Mouse (Mus musculus): ENCODE measurements around the gene Ntrk3. TPM values are rescaled to one million over a fixed set of nuclear protein-coding genes. Genes with fewer than 3 reads are reported as not detected.

Gene Ntrk3
- polyA plus RNA-seq, 1 experiment: 6.1 TPM

- no peak overlapping the region for H3K4me3 ChIP-seq (replicated peaks; ENCODE audit: extremely low read depth, low read depth, low read length)
- 60% methylated on average over 1 of the region's 1 CpGs for WGBS
- DNase-seq: no peak
- TF ChIP-seq CTCF (IDR thresholded peaks at IDR 0.05; ENCODE audit: insufficient read depth, low read length): no peak
- TF ChIP-seq POLR2A (IDR thresholded peaks at IDR 0.05; ENCODE audit: borderline replicate concordance, extremely low read depth, low read depth, low read length): no peak
- no peaks in the 10 kb centered on the region for H3K4me1 ChIP-seq (ENCODE audit: control insufficient read depth, insufficient read depth, low read length)
These were observed 145.6 kb downstream of the Ntrk3 start for GRCm38 (mm10) chr7:78592172-78592571.

DNA sequence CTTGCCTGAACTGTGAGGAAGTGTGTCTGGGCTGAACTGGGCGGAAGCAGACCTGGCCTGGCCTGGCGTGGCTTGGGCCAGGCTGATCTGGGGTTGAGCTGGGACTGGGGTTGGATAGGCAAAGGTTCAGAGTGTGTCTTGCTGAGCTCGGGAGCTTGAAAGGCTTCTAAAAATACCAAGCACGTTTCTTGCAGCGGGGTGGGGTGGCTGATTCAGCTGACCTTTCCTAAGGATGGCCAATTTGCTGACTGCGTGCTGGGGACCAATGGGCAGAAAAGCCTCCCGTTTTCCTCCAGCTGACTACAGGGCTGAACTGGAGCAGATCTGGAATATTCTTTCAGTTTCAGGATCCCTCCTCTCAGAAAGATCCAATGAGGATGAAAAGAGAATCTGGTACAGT, 148.0 kb downstream of the Ntrk3 start:
- 62% methylated on average over 7 of the region's 7 CpGs for WGBS
- no peak for DNase-seq
- no peak overlapping the region for H3K4me3 ChIP-seq (replicated peaks; ENCODE audit: extremely low read depth, low read depth, low read length)
- TF ChIP-seq POLR2A (IDR thresholded peaks at IDR 0.05; ENCODE audit: borderline replicate concordance, extremely low read depth, low read depth, low read length) (no peak), CTCF (IDR thresholded peaks at IDR 0.05; ENCODE audit: insufficient read depth, low read length) (no peak)
- no peaks in the 10 kb centered on the region for H3K4me1 ChIP-seq (ENCODE audit: control insufficient read depth, insufficient read depth, low read length)

GRCm38 (mm10) chr7:78586800-78587199, 151.0 kb downstream of the Ntrk3 start:
- 21% methylated on average over 3 of the region's 3 CpGs for WGBS
- TF ChIP-seq CTCF (IDR thresholded peaks at IDR 0.05; ENCODE audit: insufficient read depth, low read length) (no peak), POLR2A (IDR thresholded peaks at IDR 0.05; ENCODE audit: borderline replicate concordance, extremely low read depth, low read depth, low read length) (no peak)
- H3K4me1 ChIP-seq (ENCODE audit: control insufficient read depth, insufficient read depth, low read length): no peaks in the 10 kb centered on the region
- H3K4me3 ChIP-seq (replicated peaks; ENCODE audit: extremely low read depth, low read depth, low read length): no peak overlapping the region
- no peak for DNase-seq

DNA sequence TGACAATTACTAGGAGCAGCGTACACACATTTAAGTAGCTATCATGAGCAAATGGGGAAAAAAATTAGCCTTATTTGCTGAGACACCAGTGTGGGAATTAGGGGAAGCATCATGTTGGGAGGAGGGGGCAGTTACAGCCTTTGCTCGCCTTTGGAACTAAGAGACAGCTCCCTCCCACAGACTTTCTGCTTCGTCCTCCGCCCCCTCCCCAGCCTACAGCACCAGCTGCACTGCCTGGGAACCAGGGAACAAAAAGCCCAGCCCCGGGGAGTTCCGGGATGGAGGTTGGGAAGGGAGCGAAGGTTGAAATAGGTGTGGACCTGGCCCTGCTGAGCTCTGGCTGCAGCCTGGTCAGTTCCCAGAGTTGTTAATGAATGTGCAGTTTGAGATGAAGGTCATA, 151.9 kb downstream of the Ntrk3 start:
- WGBS: 53% methylated on average over 7 of the region's 7 CpGs

DNA sequence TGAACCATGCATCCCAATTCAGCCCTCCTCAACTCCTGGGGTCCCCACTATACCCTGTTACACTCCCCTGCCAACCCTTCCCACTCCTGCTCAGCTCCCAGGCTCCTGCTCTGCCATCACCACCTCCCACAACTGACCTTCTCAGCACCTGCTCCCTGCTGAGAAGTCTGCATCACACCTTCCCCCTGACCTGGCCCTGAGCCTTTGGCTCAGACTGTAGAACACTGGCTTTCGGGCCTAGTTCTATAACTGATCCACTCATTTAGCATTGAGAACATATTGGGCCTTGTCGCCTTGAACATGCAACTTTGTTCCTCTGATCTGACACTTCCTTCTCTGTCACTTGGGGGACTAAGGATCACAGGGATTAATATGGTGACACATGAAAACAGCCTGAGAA, 152.9 kb downstream of the Ntrk3 start:
- Histone ChIP-seq H3K4me1 (ENCODE audit: control insufficient read depth, insufficient read depth, low read length) (no peaks in the 10 kb centered on the region), H3K4me3 (replicated peaks; ENCODE audit: extremely low read depth, low read depth, low read length) (no peak overlapping the region)
- no peak for DNase-seq
- TF ChIP-seq POLR2A (IDR thresholded peaks at IDR 0.05; ENCODE audit: borderline replicate concordance, extremely low read depth, low read depth, low read length) (no peak), CTCF (IDR thresholded peaks at IDR 0.05; ENCODE audit: insufficient read depth, low read length) (no peak)
- 73% methylated on average over 2 of the region's 2 CpGs for WGBS

More for the DNA sequence above, 151.9 kb downstream of the Ntrk3 start:
- Histone ChIP-seq H3K4me3 (replicated peaks; ENCODE audit: extremely low read depth, low read depth, low read length) (no peak overlapping the region), H3K4me1 (ENCODE audit: control insufficient read depth, insufficient read depth, low read length) (no peaks in the 10 kb centered on the region)
- TF ChIP-seq CTCF (IDR thresholded peaks at IDR 0.05; ENCODE audit: insufficient read depth, low read length) (no peak), POLR2A (IDR thresholded peaks at IDR 0.05; ENCODE audit: borderline replicate concordance, extremely low read depth, low read depth, low read length) (no peak)
- no peak for DNase-seq

DNA sequence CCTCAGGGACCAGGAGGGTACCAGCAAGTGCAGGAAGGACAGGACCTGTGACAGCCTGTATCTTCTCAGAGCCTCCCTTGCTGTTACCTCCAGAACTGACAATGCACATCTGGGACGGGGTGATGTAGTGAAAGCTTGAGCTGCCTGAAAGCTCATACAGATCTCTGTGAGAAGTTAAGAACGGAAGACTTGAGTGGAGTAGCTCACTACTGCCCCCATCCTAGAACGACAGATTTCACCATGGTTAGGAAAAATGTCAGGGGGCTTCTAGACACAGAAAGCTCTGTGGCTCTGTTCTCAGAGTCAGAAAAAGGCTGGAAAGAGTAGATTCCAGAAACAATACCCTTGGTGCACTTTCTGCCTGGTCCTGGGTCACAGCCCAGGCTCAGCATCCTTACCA, 153.3 kb downstream of the Ntrk3 start:
- H3K4me3 ChIP-seq (replicated peaks; ENCODE audit: extremely low read depth, low read depth, low read length): no peak overlapping the region
- TF ChIP-seq CTCF (IDR thresholded peaks at IDR 0.05; ENCODE audit: insufficient read depth, low read length) (no peak), POLR2A (IDR thresholded peaks at IDR 0.05; ENCODE audit: borderline replicate concordance, extremely low read depth, low read depth, low read length) (no peak)
- H3K4me1 ChIP-seq (ENCODE audit: control insufficient read depth, insufficient read depth, low read length): no peaks in the 10 kb centered on the region
- DNase-seq: no peak
- 6% methylated on average over 3 of the region's 3 CpGs for WGBS

DNA sequence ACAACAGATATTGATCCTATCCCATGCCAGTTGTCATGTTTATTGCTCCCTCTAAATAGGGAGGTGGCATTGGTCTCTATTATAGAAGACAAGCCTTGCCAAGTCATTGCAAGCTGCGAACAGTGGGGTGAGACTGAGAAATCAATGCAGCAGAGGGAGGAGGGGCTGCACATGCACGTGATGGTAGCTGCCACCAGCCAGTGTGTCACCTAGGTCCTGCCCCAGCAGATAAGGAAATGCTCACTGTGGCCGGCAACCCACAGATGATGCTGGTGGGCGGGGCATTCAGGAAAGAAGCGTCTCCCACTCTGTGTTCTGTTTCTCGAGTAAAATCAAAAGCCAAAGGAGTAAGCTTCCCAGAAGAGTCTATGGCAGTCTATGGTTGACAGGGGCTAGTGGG, 154.1 kb downstream of the Ntrk3 start:
- TF ChIP-seq POLR2A (IDR thresholded peaks at IDR 0.05; ENCODE audit: borderline replicate concordance, extremely low read depth, low read depth, low read length) (no peak), CTCF (IDR thresholded peaks at IDR 0.05; ENCODE audit: insufficient read depth, low read length) (no peak)
- WGBS: 36% methylated on average over 6 of the region's 6 CpGs
- Histone ChIP-seq H3K4me3 (replicated peaks; ENCODE audit: extremely low read depth, low read depth, low read length) (no peak overlapping the region), H3K4me1 (ENCODE audit: control insufficient read depth, insufficient read depth, low read length) (0 out of 2 replicates have a peak, but pooled peaks cover under 1% of the 10 kb centered on the region)
- DNase-seq: no peak

GRCm38 (mm10) chr7:78581341-78581740, 156.5 kb downstream of the Ntrk3 start:
- no peak for TF ChIP-seq CTCF (IDR thresholded peaks at IDR 0.05; ENCODE audit: insufficient read depth, low read length)
- no peak for TF ChIP-seq POLR2A (IDR thresholded peaks at IDR 0.05; ENCODE audit: borderline replicate concordance, extremely low read depth, low read depth, low read length)
- peaks cover 4% of the 10 kb centered on the region for H3K4me1 ChIP-seq (ENCODE audit: control insufficient read depth, insufficient read depth, low read length)
- no peak for DNase-seq
- no peak overlapping the region for H3K4me3 ChIP-seq (replicated peaks; ENCODE audit: extremely low read depth, low read depth, low read length)
- WGBS: 27% methylated on average over 1 of the region's 1 CpGs

DNA sequence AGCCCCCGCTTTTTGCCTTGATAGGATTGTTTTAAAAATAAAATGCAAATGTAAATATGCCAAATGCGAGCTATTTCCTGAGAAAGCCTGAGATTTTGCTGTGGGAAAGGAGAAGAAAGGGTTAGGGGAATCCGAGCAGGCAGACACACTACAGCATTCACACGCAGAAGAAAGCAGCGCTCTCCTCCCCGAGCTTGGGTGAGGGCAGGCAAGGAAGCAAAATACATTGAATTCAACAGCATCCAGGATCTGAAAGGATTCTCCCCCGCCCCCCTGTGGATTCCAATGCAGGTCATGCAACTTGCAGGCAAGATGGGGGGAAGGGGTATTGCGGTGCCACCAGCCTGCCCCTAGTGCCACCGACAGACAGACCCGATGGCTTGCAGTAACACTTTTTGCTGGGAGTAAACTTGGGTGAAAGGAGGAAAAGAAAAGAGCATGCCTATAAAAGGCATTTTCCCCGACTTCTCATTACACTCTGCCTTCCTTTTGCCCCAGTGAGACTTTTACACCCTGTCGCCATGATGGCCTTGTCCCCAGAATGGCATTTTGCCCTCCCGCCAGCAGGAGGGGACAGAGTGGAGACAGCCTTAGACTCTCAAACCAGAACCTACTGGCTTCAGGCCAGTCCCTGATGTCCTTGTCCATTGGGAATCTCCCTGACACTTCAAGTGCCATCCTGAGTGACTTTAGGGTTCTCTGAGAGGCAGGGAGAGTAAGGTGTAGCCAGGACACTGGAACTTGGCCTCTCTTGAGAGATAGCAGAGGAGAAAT, 158.2 kb downstream of the Ntrk3 start:
- peaks cover 4% of the 10 kb centered on the region for H3K4me1 ChIP-seq (ENCODE audit: control insufficient read depth, insufficient read depth, low read length)
- no peak overlapping the region for H3K4me3 ChIP-seq (replicated peaks; ENCODE audit: extremely low read depth, low read depth, low read length)
- WGBS: 5% methylated on average over 13 of the region's 13 CpGs
- TF ChIP-seq POLR2A (IDR thresholded peaks at IDR 0.05; ENCODE audit: borderline replicate concordance, extremely low read depth, low read depth, low read length) (no peak), CTCF (IDR thresholded peaks at IDR 0.05; ENCODE audit: insufficient read depth, low read length) (peak; percentile 17; the same call in 1 of the 2 replicates)
- DNase-seq: no peak

Data from lung, adult 2 months (tissue).